Mouse (Mus musculus) kidney, adult 2 months (tissue): ENCODE data around the gene Eef2k. TPM values are rescaled to one million over a fixed set of nuclear protein-coding genes. Genes with fewer than 3 reads are reported as not detected.

Experiments used
- DNase-seq: peaks from one replicate; pipeline ENCODE4 v3.0.0; 2021
- H3K27ac ChIP-seq: fragments of 200-500 bp; 2 replicates; pipeline ENCODE4 v1.5.1; 2012; ENCODE audit warnings: low read depth, low read length, control low read depth, inconsistent platforms; ENCODE audit not compliant: insufficient read depth
- H3K27me3 ChIP-seq: fragments of 200-500 bp; replicated peaks from 2 replicates; pipeline ENCODE4 v1.6.1; 2012; ENCODE audit warnings: mild to moderate bottlenecking, moderate library complexity, low read length, inconsistent platforms; ENCODE audit not compliant: control insufficient read depth, insufficient read depth
- H3K36me3 ChIP-seq: fragments of 200-500 bp; 2 replicates; pipeline ENCODE4 v1.6.1; 2012; ENCODE audit warnings: mild to moderate bottlenecking, moderate library complexity, low read length, inconsistent platforms; ENCODE audit not compliant: control insufficient read depth, insufficient read depth
- H3K4me1 ChIP-seq: fragments of 200-500 bp; 2 replicates; pipeline ENCODE4 v1.6.1; 2011; ENCODE audit warnings: low read length; ENCODE audit not compliant: control insufficient read depth, insufficient read depth
- H3K4me3 ChIP-seq: fragments of 200-500 bp; 2 replicates; pipeline ENCODE4 v1.5.1; 2011; ENCODE audit warnings: mild to moderate bottlenecking, low read depth, low read length, control low read depth; ENCODE audit not compliant: insufficient read depth
- CTCF ChIP-seq: fragments of 200-500 bp; conservative IDR thresholded peaks from 2 replicates; pipeline ENCODE4 v1.5.1; 2011; ENCODE audit warnings: low read depth, mild to moderate bottlenecking, control low read depth, low read length, moderate library complexity, mixed read lengths; ENCODE audit not compliant: insufficient read depth, insufficient read length
- POLR2A ChIP-seq: fragments of 200-500 bp; IDR thresholded peaks from one replicate; pipeline ENCODE4 v1.6.1; 2011; ENCODE audit warnings: low read depth, low read length, control low read depth
- WGBS: fragments of 180-500 bp; shearing (Covaris S2); methylation state at CpG from one replicate; pipeline ENCODE4 v1.1.7; 2018; 5-methylcytosine and 5-hydroxymethylcytosine counted together
- polyA plus RNA-seq: library from polyadenylated mRNA; depleted of rRNA; stranded (reverse); fragments of >200 nt; gene quantifications from 2 replicates; pipeline ENCODE4 v1.2.3, GENCODE M21; 2012

The Eef2k gene
- polyA plus RNA-seq, 1 experiment: 6.4 TPM

- Histone ChIP-seq H3K27ac (no peak overlapping the region), H3K27me3 (no peaks in the 10 kb centered on the region), H3K4me3 (no peak overlapping the region), H3K4me1 (peaks cover 10% of the 10 kb centered on the region; the same call in 1 of the 2 replicates), H3K36me3 (no peaks in the 10 kb centered on the region)
- TF ChIP-seq CTCF (no peak), POLR2A (no peak)
- no peak for DNase-seq
- 91% methylated on average over 3 of the region's 3 CpGs for WGBS
Measured at GRCm38 (mm10) chr7:120850165-120850564, 7.5 kb downstream of the Eef2k start.

GRCm38 (mm10) chr7:120859854-120860253 is 17.2 kb downstream of the Eef2k start:
- no peak for TF ChIP-seq POLR2A
- TF ChIP-seq CTCF: no peak
- no peak for DNase-seq
- Histone ChIP-seq H3K4me3 (no peak overlapping the region), H3K27ac (no peak overlapping the region), H3K27me3 (no peaks in the 10 kb centered on the region), H3K4me1 (no peaks in the 10 kb centered on the region), H3K36me3 (no peaks in the 10 kb centered on the region)
- 77% methylated on average over 11 of the region's 11 CpGs for WGBS

- no peak for DNase-seq
- H3K4me1 ChIP-seq: no peaks in the 10 kb centered on the region
- H3K36me3 ChIP-seq: no peaks in the 10 kb centered on the region
- 47% methylated on average over 10 of the region's 10 CpGs for WGBS
- no peak for TF ChIP-seq CTCF
- TF ChIP-seq POLR2A: no peak
- H3K4me3 ChIP-seq: no peak overlapping the region
- no peak overlapping the region for H3K27ac ChIP-seq
- H3K27me3 ChIP-seq: no peaks in the 10 kb centered on the region
Measured at GRCm38 (mm10) chr7:120860799-120861487, 18.3 kb downstream of the Eef2k start.

GRCm38 (mm10) chr7:120861488-120862047 is 18.9 kb downstream of the Eef2k start:
- 77% methylated on average over 2 of the region's 2 CpGs for WGBS
- no peaks in the 10 kb centered on the region for H3K36me3 ChIP-seq
- DNase-seq: no peak
- no peaks in the 10 kb centered on the region for H3K27me3 ChIP-seq
- H3K27ac ChIP-seq: no peak overlapping the region
- no peak overlapping the region for H3K4me3 ChIP-seq
- no peak for TF ChIP-seq CTCF
- no peak for TF ChIP-seq POLR2A
- H3K4me1 ChIP-seq: no peaks in the 10 kb centered on the region

- Histone ChIP-seq H3K36me3 (no peaks in the 10 kb centered on the region), H3K4me3 (no peak overlapping the region), H3K4me1 (no peaks in the 10 kb centered on the region), H3K27me3 (no peaks in the 10 kb centered on the region), H3K27ac (no peak overlapping the region)
- TF ChIP-seq POLR2A: no peak
- TF ChIP-seq CTCF: no peak
- WGBS: 56% methylated on average over 3 of the region's 3 CpGs
- DNase-seq: no peak
Measured at GRCm38 (mm10) chr7:120862196-120862595, 19.6 kb downstream of the Eef2k start.

GRCm38 (mm10) chr7:120862626-120863025 is 20.0 kb downstream of the Eef2k start:
- no peak for DNase-seq
- TF ChIP-seq CTCF (no peak), POLR2A (no peak)

GRCm38 (mm10) chr7:120863476-120863875 is 20.8 kb downstream of the Eef2k start:
- Histone ChIP-seq H3K27me3 (no peaks in the 10 kb centered on the region), H3K4me3 (no peak overlapping the region), H3K27ac (no peak overlapping the region), H3K4me1 (no peaks in the 10 kb centered on the region), H3K36me3 (no peaks in the 10 kb centered on the region)
- no peak for TF ChIP-seq CTCF
- no peak for TF ChIP-seq POLR2A
- DNase-seq: no peak
- 67% methylated on average over 5 of the region's 5 CpGs for WGBS

More at GRCm38 (mm10) chr7:120862626-120863025, 20.0 kb downstream of the Eef2k start:
- 69% methylated on average over 7 of the region's 7 CpGs for WGBS
- no peak overlapping the region for H3K27ac ChIP-seq
- H3K4me1 ChIP-seq: no peaks in the 10 kb centered on the region
- no peaks in the 10 kb centered on the region for H3K36me3 ChIP-seq
- no peaks in the 10 kb centered on the region for H3K27me3 ChIP-seq
- H3K4me3 ChIP-seq: no peak overlapping the region
